Mouse (Mus musculus) kidney, adult 2 months (tissue): ENCODE data around the gene Gm40193.

ENCODE experiments used
- CTCF ChIP-seq: fragments of 200-500 bp; conservative IDR thresholded peaks from 2 replicates; pipeline ENCODE4 v1.5.1; 2011; ENCODE audit warnings: low read depth, mild to moderate bottlenecking, control low read depth, low read length, moderate library complexity, mixed read lengths; ENCODE audit not compliant: insufficient read depth, insufficient read length
- POLR2A ChIP-seq: fragments of 200-500 bp; IDR thresholded peaks from one replicate; pipeline ENCODE4 v1.6.1; 2011; ENCODE audit warnings: low read depth, low read length, control low read depth

DNA sequence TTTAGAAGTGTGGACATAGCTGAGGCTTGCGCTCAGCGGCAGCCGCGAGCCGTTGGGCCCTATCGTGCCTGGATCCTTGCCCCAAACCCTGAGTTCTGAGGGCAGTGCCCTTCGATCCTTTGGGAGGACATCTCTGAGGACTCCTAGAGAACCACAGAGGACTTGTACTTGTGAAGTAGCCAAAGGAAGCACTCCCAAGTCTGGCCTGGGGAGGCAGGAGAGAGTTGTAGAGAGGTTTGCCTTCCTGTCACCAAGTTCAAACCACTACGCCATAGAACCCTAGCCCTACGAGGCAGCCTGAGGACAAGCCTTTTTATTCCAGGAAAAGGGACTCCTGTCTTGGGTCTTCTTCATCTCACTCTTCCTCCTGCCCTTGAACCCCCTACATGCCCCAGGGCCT lies 24.8 kb upstream of the Gm40193 start:
- no peak; the same call in 1 of the 2 replicates for TF ChIP-seq CTCF
- no peak for TF ChIP-seq POLR2A
